Mouse (Mus musculus) testis, adult 2 months (tissue): ENCODE measurements around the gene Slc25a20. TPM values are rescaled to one million over a fixed set of nuclear protein-coding genes. Genes with fewer than 3 reads are reported as not detected.

Source experiments
- H3K27ac ChIP-seq: fragments of 200-500 bp; 2 replicates; pipeline ENCODE4 v1.5.1; 2012; ENCODE audit warnings: low read depth, low read length; ENCODE audit not compliant: control insufficient read depth, insufficient read depth
- H3K27me3 ChIP-seq: fragments of 200-500 bp; 2 replicates; pipeline ENCODE4 v1.6.1; 2012; ENCODE audit warnings: mild to moderate bottlenecking, low read length, moderate library complexity; ENCODE audit not compliant: control insufficient read depth, insufficient read depth
- H3K36me3 ChIP-seq: fragments of 200-500 bp; 2 replicates; pipeline ENCODE4 v1.6.1; 2012; ENCODE audit warnings: mild to moderate bottlenecking, low read length; ENCODE audit not compliant: control insufficient read depth, insufficient read depth
- H3K4me1 ChIP-seq: fragments of 200-500 bp; 2 replicates; pipeline ENCODE4 v1.6.1; 2012; ENCODE audit warnings: low read length; ENCODE audit not compliant: control insufficient read depth, insufficient read depth
- H3K4me3 ChIP-seq: fragments of 200-500 bp; 2 replicates; pipeline ENCODE4 v1.5.1; 2012; ENCODE audit warnings: low read depth, mild to moderate bottlenecking, low read length, moderate library complexity, mixed read lengths; ENCODE audit not compliant: control insufficient read depth
- CTCF ChIP-seq: fragments of 200-500 bp; IDR thresholded peaks from 2 replicates; pipeline ENCODE4 v1.5.1; 2012; ENCODE audit warnings: low read depth, mild to moderate bottlenecking, inconsistent platforms, low read length, moderate library complexity; ENCODE audit not compliant: control insufficient read depth, insufficient read depth, insufficient replicate concordance
- POLR2A ChIP-seq: fragments of 200-500 bp; IDR thresholded peaks from 2 replicates; pipeline ENCODE4 v1.6.1; 2012; ENCODE audit warnings: low read depth, mild to moderate bottlenecking, inconsistent platforms, low read length, moderate library complexity; ENCODE audit not compliant: control insufficient read depth
- polyA plus RNA-seq: library from polyadenylated mRNA; depleted of rRNA; stranded (reverse); fragments of >200 nt; gene quantifications from 2 replicates; pipeline ENCODE4 v1.2.3, GENCODE M21; 2012

The Slc25a20 gene
- polyA plus RNA-seq, 1 experiment: 19.7 TPM

- TF ChIP-seq CTCF (no peak), POLR2A (peak; percentile 5; the same call in 1 of the 2 replicates)
- H3K36me3 ChIP-seq: no peaks in the 10 kb centered on the region
- peaks cover 16% of the 10 kb centered on the region for H3K4me1 ChIP-seq
- H3K4me3 ChIP-seq: peak overlapping the region; percentile 98
- no peaks in the 10 kb centered on the region for H3K27me3 ChIP-seq
- peak overlapping the region; percentile 73 for H3K27ac ChIP-seq
Observed at GRCm38 (mm10) chr9:108692226-108693041, 30.5 kb downstream of the Slc25a20 start.

GRCm38 (mm10) chr9:108693946-108694345, 32.1 kb downstream of the Slc25a20 start:
- Histone ChIP-seq H3K27me3 (no peaks in the 10 kb centered on the region), H3K4me1 (peaks cover 16% of the 10 kb centered on the region), H3K36me3 (no peaks in the 10 kb centered on the region), H3K4me3 (peak overlapping the region; percentile 25; the same call in 1 of the 2 replicates), H3K27ac (no peak overlapping the region)
- no peak for TF ChIP-seq POLR2A
- no peak for TF ChIP-seq CTCF

GRCm38 (mm10) chr9:108694533-108694932, 32.6 kb downstream of the Slc25a20 start:
- H3K27ac ChIP-seq: no peak overlapping the region
- no peak overlapping the region for H3K4me3 ChIP-seq
- H3K4me1 ChIP-seq: peaks cover 16% of the 10 kb centered on the region
- no peaks in the 10 kb centered on the region for H3K27me3 ChIP-seq
- no peaks in the 10 kb centered on the region for H3K36me3 ChIP-seq
- no peak for TF ChIP-seq CTCF
- no peak for TF ChIP-seq POLR2A

- Histone ChIP-seq H3K27ac (no peak overlapping the region), H3K36me3 (no peaks in the 10 kb centered on the region), H3K27me3 (no peaks in the 10 kb centered on the region), H3K4me1 (peaks cover 3% of the 10 kb centered on the region; the same call in 1 of the 2 replicates), H3K4me3 (no peak overlapping the region)
- TF ChIP-seq POLR2A (no peak), CTCF (no peak)
Observed at GRCm38 (mm10) chr9:108702476-108702875, 40.6 kb downstream of the Slc25a20 start.

- TF ChIP-seq POLR2A: no peak
- 0 out of 2 replicates have a peak overlapping the region, but pooled peaks have one; percentile 21 for H3K27ac ChIP-seq
Observed at GRCm38 (mm10) chr9:108703373-108704110, 41.7 kb downstream of the Slc25a20 start.

GRCm38 (mm10) chr9:108704591-108704990, 42.7 kb downstream of the Slc25a20 start:
- Histone ChIP-seq H3K27ac (peak overlapping the region; percentile 62), H3K27me3 (no peaks in the 10 kb centered on the region)
- TF ChIP-seq POLR2A (no peak), CTCF (no peak)

More at GRCm38 (mm10) chr9:108703373-108704110, 41.7 kb downstream of the Slc25a20 start:
- no peaks in the 10 kb centered on the region for H3K27me3 ChIP-seq
- no peaks in the 10 kb centered on the region for H3K36me3 ChIP-seq
- H3K4me3 ChIP-seq: no peak overlapping the region
- H3K4me1 ChIP-seq: peaks cover 3% of the 10 kb centered on the region; the same call in 1 of the 2 replicates

GRCm38 (mm10) chr9:108707212-108707611, 45.3 kb downstream of the Slc25a20 start:
- Histone ChIP-seq H3K4me3 (no peak overlapping the region), H3K27me3 (no peaks in the 10 kb centered on the region), H3K4me1 (peaks cover 3% of the 10 kb centered on the region; the same call in 1 of the 2 replicates), H3K36me3 (no peaks in the 10 kb centered on the region), H3K27ac (no peak overlapping the region)
- no peak for TF ChIP-seq POLR2A
- TF ChIP-seq CTCF: no peak

More at GRCm38 (mm10) chr9:108704591-108704990, 42.7 kb downstream of the Slc25a20 start:
- no peaks in the 10 kb centered on the region for H3K36me3 ChIP-seq
- H3K4me1 ChIP-seq: peaks cover 3% of the 10 kb centered on the region; the same call in 1 of the 2 replicates
- no peak overlapping the region for H3K4me3 ChIP-seq
